Mouse (Mus musculus) bone marrow macrophage, adult 2 months (primary cell): Measurements from ENCODE around the gene Hmgcl.

ENCODE experiments used
- CTCF ChIP-seq: IDR thresholded peaks from 2 replicates; pipeline ENCODE4 v1.5.1; 2012; ENCODE audit warnings: low read depth, mild to moderate bottlenecking, low read length, moderate library complexity
- POLR2A ChIP-seq: IDR thresholded peaks from 2 replicates; pipeline ENCODE4 v1.6.1; 2012; ENCODE audit warnings: mild to moderate bottlenecking, low read depth, low read length, borderline replicate concordance

GRCm38 (mm10) chr4:136004921-136005320, 58.7 kb downstream of the Hmgcl start:
- TF ChIP-seq CTCF = no peak
- TF ChIP-seq POLR2A = no peak
